Mouse (Mus musculus): ENCODE results near the gene Itga3. TPM values are rescaled to one million over a fixed set of nuclear protein-coding genes. Genes with fewer than 3 reads are reported as not detected.

The Itga3 gene
- polyA plus RNA-seq, 1 experiment from 2014 or later = 9.6 TPM

- H3K4me3 ChIP-seq (ENCODE audit: low read length) = peak overlapping the region; percentile 74
- no peaks in the 10 kb centered on the region for H3K36me3 ChIP-seq (ENCODE audit: control insufficient read depth, insufficient read depth)
- peak overlapping the region; percentile 83 for H3K9ac ChIP-seq (ENCODE audit: low read length)
- no peaks in the 10 kb centered on the region for H3K27me3 ChIP-seq (ENCODE audit: control insufficient read depth, insufficient read depth, low read length)
- ATAC-seq (replicated peaks; ENCODE audit: extremely low read depth, insufficient read depth, low FRiP score) = no peak
- no peaks in the 10 kb centered on the region for H3K9me3 ChIP-seq (replicated peaks; ENCODE audit: control insufficient read depth, low read length)
- H3K4me2 ChIP-seq (ENCODE audit: low read depth, low read length) = peak overlapping the region; percentile 72
- WGBS = 3% methylated on average over 19 of the region's 19 CpGs
- peak overlapping the region; percentile 82 for H3K27ac ChIP-seq (ENCODE audit: low read length)
- H3K4me1 ChIP-seq (ENCODE audit: control insufficient read depth, insufficient read depth, low read length) = peaks cover 71% of the 10 kb centered on the region
These were observed 1.2 kb downstream of the Itga3 start for GRCm38 (mm10) chr11:95075197-95076040.

DNA sequence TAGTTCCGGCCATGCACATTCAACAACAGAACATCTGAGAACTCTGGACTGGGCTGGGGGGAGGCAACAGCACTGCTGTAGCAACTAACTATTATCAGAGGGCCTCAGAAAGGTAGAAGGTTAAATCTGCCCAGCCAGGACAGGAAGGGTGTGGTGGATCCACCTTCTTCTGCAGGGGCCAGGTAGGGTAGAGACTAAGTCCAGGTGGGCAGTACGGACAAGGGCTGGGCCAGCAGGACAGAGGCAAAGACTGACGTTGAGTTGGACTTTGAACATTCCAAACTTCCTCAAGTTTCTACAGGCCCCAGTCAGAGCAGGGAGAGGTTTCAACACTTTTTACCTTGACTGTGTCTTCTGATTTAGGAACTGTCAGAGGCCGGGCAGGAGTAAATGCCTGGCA is 1.9 kb downstream of the Itga3 start:
- Histone ChIP-seq H3K9ac (ENCODE audit: low read length) (peak overlapping the region; percentile 30), H3K4me2 (ENCODE audit: low read depth, low read length) (peak overlapping the region; percentile 72), H3K4me1 (ENCODE audit: control insufficient read depth, insufficient read depth, low read length) (peaks cover 73% of the 10 kb centered on the region), H3K27ac (ENCODE audit: low read length) (0 out of 2 replicates have a peak overlapping the region, but pooled peaks have one; percentile 6), H3K9me3 (replicated peaks; ENCODE audit: control insufficient read depth, low read length) (no peaks in the 10 kb centered on the region), H3K36me3 (ENCODE audit: control insufficient read depth, insufficient read depth) (no peaks in the 10 kb centered on the region), H3K27me3 (ENCODE audit: control insufficient read depth, insufficient read depth, low read length) (no peaks in the 10 kb centered on the region), H3K4me3 (ENCODE audit: low read length) (peak overlapping the region; percentile 74)
- no peak for ATAC-seq (replicated peaks; ENCODE audit: extremely low read depth, insufficient read depth, low FRiP score)
- 66% methylated on average over 4 of the region's 4 CpGs for WGBS

DNA sequence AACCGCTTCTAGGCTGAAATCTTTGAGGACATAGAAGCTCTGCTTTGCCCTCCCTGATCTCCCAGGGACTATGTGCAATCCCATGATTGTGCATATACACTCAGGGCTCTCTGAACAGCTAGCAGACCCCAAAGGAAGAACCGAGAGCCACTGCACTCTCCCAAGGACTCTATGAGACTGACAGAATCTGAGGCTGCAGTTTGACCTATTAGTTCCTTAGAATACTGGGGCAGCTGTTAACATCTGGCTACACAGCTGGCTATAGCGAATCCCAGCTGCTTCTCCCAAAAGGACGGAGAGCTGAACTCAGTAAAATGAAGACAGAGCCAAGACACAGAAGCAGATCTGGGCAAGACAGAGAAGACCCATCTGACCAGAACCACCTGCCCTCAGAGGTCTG is 2.8 kb downstream of the Itga3 start:
- no peak for ATAC-seq (replicated peaks; ENCODE audit: extremely low read depth, insufficient read depth, low FRiP score)
- Histone ChIP-seq H3K9me3 (replicated peaks; ENCODE audit: control insufficient read depth, low read length) (no peaks in the 10 kb centered on the region), H3K4me2 (ENCODE audit: low read depth, low read length) (no peak overlapping the region), H3K27me3 (ENCODE audit: control insufficient read depth, insufficient read depth, low read length) (no peaks in the 10 kb centered on the region), H3K4me3 (ENCODE audit: low read length) (no peak overlapping the region), H3K36me3 (ENCODE audit: control insufficient read depth, insufficient read depth) (no peaks in the 10 kb centered on the region), H3K4me1 (ENCODE audit: control insufficient read depth, insufficient read depth, low read length) (peaks cover 73% of the 10 kb centered on the region), H3K27ac (ENCODE audit: low read length) (no peak overlapping the region), H3K9ac (ENCODE audit: low read length) (no peak overlapping the region)
- 74% methylated on average over 4 of the region's 4 CpGs for WGBS

GRCm38 (mm10) chr11:95072804-95073203 is 3.8 kb downstream of the Itga3 start:
- no peak overlapping the region for H3K4me3 ChIP-seq (ENCODE audit: low read length)
- no peak overlapping the region for H3K4me2 ChIP-seq (ENCODE audit: low read depth, low read length)
- H3K36me3 ChIP-seq (ENCODE audit: control insufficient read depth, insufficient read depth) = 0 out of 2 replicates have a peak, but pooled peaks cover 3% of the 10 kb centered on the region
- 62% methylated on average over 5 of the region's 5 CpGs for WGBS
- H3K4me1 ChIP-seq (ENCODE audit: control insufficient read depth, insufficient read depth, low read length) = peaks cover 72% of the 10 kb centered on the region
- peak overlapping the region; percentile 89 for H3K27ac ChIP-seq (ENCODE audit: low read length)
- no peak for ATAC-seq (replicated peaks; ENCODE audit: extremely low read depth, insufficient read depth, low FRiP score)
- no peaks in the 10 kb centered on the region for H3K27me3 ChIP-seq (ENCODE audit: control insufficient read depth, insufficient read depth, low read length)
- no peaks in the 10 kb centered on the region for H3K9me3 ChIP-seq (replicated peaks; ENCODE audit: control insufficient read depth, low read length)
- no peak overlapping the region for H3K9ac ChIP-seq (ENCODE audit: low read length)

GRCm38 (mm10) chr11:95072136-95072535 is 4.5 kb downstream of the Itga3 start:
- Histone ChIP-seq H3K36me3 (ENCODE audit: control insufficient read depth, insufficient read depth) (0 out of 2 replicates have a peak, but pooled peaks cover 3% of the 10 kb centered on the region), H3K4me2 (ENCODE audit: low read depth, low read length) (no peak overlapping the region), H3K9me3 (replicated peaks; ENCODE audit: control insufficient read depth, low read length) (no peaks in the 10 kb centered on the region), H3K27me3 (ENCODE audit: control insufficient read depth, insufficient read depth, low read length) (no peaks in the 10 kb centered on the region), H3K27ac (ENCODE audit: low read length) (peak overlapping the region; percentile 89), H3K4me1 (ENCODE audit: control insufficient read depth, insufficient read depth, low read length) (peaks cover 67% of the 10 kb centered on the region), H3K9ac (ENCODE audit: low read length) (no peak overlapping the region), H3K4me3 (ENCODE audit: low read length) (no peak overlapping the region)
- no peak for ATAC-seq (replicated peaks; ENCODE audit: extremely low read depth, insufficient read depth, low FRiP score)
- 66% methylated on average over 8 of the region's 8 CpGs for WGBS

DNA sequence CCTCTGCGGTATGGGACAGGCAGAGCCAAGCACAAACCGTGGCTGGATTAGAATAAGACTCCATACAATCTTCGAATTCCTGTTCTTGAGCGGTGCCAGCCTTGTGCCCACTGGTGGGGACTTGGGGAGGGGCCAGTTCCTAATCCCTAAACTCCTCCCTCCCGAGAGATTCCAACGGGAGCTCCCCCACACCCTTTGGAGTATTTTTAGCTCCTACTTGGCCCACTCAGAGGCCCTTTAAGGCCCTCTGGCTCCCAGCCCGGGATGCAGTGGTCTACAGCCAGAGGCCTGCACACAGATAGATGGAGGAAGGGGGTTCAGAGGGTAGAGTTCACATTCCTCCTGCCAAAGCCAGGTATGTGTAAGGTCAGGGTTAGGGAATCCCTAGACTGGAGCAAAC is 5.3 kb downstream of the Itga3 start:
- 11% methylated on average over 7 of the region's 7 CpGs for WGBS
- Histone ChIP-seq H3K4me1 (ENCODE audit: control insufficient read depth, insufficient read depth, low read length) (peaks cover 67% of the 10 kb centered on the region), H3K4me3 (ENCODE audit: low read length) (no peak overlapping the region), H3K4me2 (ENCODE audit: low read depth, low read length) (peak overlapping the region; percentile 31), H3K9ac (ENCODE audit: low read length) (no peak overlapping the region), H3K36me3 (ENCODE audit: control insufficient read depth, insufficient read depth) (peaks cover 6% of the 10 kb centered on the region; the same call in 1 of the 2 replicates), H3K27ac (ENCODE audit: low read length) (peak overlapping the region; percentile 89), H3K9me3 (replicated peaks; ENCODE audit: control insufficient read depth, low read length) (no peaks in the 10 kb centered on the region), H3K27me3 (ENCODE audit: control insufficient read depth, insufficient read depth, low read length) (no peaks in the 10 kb centered on the region)
- ATAC-seq (replicated peaks; ENCODE audit: extremely low read depth, insufficient read depth, low FRiP score) = peak; percentile 75

DNA sequence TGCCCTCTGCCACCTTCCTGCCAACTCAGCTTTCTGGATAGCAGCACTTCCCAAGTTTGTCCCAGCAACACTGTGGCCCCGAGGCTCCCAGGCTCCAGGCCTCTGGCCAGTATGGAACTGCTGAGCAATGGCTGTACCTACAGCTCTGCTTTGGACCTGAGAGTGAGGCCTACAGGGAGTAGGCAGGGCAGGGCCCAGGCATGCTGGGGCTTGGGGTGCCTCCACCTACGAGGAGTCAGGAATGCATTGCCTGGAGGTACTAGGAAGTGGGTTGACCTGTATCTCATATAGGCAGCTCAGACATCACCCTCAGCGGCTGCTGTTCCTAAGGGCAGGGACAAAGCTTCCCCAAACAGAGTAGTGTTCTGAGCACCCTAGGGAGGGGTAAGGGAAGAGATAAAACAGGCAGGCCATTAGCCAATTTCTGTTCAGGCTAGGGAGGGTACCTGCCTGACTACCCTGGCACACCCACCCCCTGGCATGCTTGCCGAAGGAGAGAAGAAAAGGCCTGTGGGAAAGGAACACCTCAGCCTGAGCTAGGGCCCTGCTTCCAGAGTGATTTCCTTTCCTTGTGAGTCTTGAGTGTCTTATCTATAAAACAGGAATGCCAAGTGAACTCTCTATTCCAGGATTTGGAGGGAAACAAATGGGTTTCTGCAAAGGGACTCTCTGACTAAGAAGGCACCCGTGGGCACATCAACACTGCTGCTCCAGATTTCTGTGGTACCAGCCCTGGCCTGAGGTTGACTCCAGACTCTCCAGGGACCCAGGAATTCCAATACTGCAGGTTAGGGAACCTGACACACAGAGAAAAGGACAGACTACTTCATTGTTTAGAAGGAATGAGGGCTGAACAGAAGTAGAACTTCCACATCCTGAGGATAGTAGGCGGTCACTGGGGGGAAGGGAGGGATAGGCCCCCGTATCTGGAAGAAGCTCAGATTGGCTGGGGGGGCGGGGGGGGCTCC is 6.2 kb downstream of the Itga3 start:
- Histone ChIP-seq H3K9ac (ENCODE audit: low read length) (peak overlapping the region; percentile 56), H3K9me3 (replicated peaks; ENCODE audit: control insufficient read depth, low read length) (no peaks in the 10 kb centered on the region), H3K27ac (ENCODE audit: low read length) (peak overlapping the region; percentile 89), H3K4me2 (ENCODE audit: low read depth, low read length) (peak overlapping the region; percentile 29; the same call in 1 of the 2 replicates), H3K4me3 (ENCODE audit: low read length) (no peak overlapping the region), H3K36me3 (ENCODE audit: control insufficient read depth, insufficient read depth) (peaks cover 12% of the 10 kb centered on the region; the same call in 1 of the 2 replicates), H3K4me1 (ENCODE audit: control insufficient read depth, insufficient read depth, low read length) (peaks cover 64% of the 10 kb centered on the region), H3K27me3 (ENCODE audit: control insufficient read depth, insufficient read depth, low read length) (no peaks in the 10 kb centered on the region)
- ATAC-seq (replicated peaks; ENCODE audit: extremely low read depth, insufficient read depth, low FRiP score) = no peak
- WGBS = 44% methylated on average over 8 of the region's 8 CpGs

DNA sequence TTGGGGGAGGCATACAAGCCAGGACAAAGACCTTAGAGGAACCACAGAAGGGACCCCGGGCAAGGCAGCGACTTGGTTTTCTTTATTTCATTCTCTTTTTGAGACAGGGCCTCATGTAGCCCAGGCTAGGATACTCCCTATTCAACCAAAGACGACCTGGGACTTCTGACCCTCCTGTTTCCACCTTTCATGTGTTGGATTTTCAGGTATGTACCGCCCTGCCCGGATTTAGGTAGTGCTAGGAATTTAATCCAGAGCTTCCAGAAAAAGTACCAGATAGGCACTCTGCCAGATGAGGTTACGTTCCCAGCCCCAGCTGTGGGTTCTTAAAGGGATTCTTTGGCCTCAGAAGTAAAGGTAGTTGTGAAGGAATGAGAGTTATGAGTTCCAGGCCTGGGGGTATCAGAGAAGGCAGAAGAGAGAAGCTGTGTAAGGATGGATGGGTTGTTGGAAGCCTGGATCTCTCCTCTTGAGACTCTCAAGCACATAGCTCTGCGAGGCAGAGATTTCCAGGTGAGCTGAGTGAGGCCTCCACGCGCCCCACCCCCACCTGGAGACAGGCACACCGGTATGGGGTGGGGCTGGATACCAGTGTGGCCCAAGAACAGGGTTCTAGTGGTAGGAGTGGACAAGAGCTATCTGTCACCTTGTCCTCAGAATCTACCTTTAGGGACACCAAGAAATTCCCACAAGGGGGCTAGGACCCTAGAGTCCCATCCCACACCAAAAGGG is 7.2 kb downstream of the Itga3 start:
- peak overlapping the region; percentile 56; the same call in 1 of the 2 replicates for H3K9ac ChIP-seq (ENCODE audit: low read length)
- H3K4me2 ChIP-seq (ENCODE audit: low read depth, low read length) = no peak overlapping the region
- 72% methylated on average over 10 of the region's 10 CpGs for WGBS
- H3K4me3 ChIP-seq (ENCODE audit: low read length) = no peak overlapping the region
- H3K27me3 ChIP-seq (ENCODE audit: control insufficient read depth, insufficient read depth, low read length) = no peaks in the 10 kb centered on the region
- no peaks in the 10 kb centered on the region for H3K9me3 ChIP-seq (replicated peaks; ENCODE audit: control insufficient read depth, low read length)
- peaks cover 54% of the 10 kb centered on the region for H3K4me1 ChIP-seq (ENCODE audit: control insufficient read depth, insufficient read depth, low read length)
- ATAC-seq (replicated peaks; ENCODE audit: extremely low read depth, insufficient read depth, low FRiP score) = no peak
- H3K36me3 ChIP-seq (ENCODE audit: control insufficient read depth, insufficient read depth) = peaks cover 12% of the 10 kb centered on the region; the same call in 1 of the 2 replicates
- peak overlapping the region; percentile 89 for H3K27ac ChIP-seq (ENCODE audit: low read length)
